Mouse (Mus musculus) ES-Bruce4 (cell line): ENCODE measurements around the gene Sh2b3.

Experiments
- CTCF ChIP-seq: IDR thresholded peaks from one replicate; pipeline ENCODE4 v1.8.1; 2011; ENCODE audit warnings: low read depth, low read length
- POLR2A ChIP-seq: IDR thresholded peaks from one replicate; pipeline ENCODE4 v1.8.1; 2011; ENCODE audit warnings: low read length; ENCODE audit not compliant: insufficient read depth

DNA sequence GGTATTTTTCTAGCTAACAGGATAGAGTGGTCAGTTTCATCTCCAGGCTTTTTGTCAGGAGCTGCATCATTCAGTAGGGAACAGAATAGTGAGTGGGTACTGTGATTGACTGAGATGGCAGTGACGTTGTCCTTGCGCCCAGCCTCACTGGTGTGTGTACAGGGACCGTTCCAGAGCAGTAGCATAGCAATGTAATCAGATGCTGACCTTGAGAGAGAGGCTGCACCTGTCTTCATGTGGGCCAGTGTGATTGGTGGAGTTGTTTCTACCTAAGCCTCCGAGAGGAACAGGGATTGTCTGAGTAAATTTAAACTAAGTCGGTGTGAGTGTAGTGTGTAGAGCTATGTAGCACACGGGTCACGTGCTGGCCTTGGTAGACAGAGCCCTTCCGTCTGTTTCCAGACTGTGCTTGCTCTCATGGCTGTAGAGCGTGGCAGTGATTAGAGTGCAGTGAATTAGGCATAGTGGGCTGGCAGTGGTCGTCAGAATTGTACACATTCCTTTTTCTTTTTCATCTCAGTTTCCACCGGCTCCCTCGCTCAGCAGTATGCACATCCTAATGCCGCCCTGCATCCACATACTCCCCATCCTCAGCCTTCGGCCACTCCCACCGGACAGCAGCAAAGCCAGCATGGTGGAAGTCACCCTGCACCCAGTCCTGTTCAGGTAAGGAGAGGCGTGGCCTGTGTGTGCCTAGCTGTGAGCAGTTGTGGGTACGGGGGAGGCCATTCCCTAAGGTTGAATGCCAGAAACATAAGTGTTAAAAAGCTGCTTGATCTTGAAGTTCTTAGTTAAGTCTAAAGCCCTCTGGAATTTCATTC lies 26.9 kb downstream of the Sh2b3 start:
- no peak for TF ChIP-seq POLR2A
- no peak for TF ChIP-seq CTCF
